In genomic region chr4:109460421-109461179, GRCm38 (mm10) we compare ENCODE assay signal across 11 mouse cellular contexts. TPM values are rescaled to one million over a fixed set of nuclear protein-coding genes. Genes with fewer than 3 reads are reported as not detected.
DNase-seq lines count a peak whose midpoint lies in the region; ATAC-seq and TF ChIP-seq lines count a peak whose summit lies in the region.
"Had no signal": no experiment of that assay in that cellular context is flagged by ENCODE, and none has a peak within 500 bp of the region (broad histone marks: within the 10 kb centered on the region; RNA-seq: fewer than 3 reads in every experiment).

No protein-coding gene starts in this region.

- 0 out of 2 replicates have a peak, but pooled peaks have one; percentile 1 for TF ChIP-seq CTCF in gastrocnemius, adult 2 months (IDR thresholded peaks at IDR 0.05)

- H3K36me3 ChIP-seq in heart, embryonic 13.5 days = peaks cover 8% of the 10 kb centered on the region
- H3K36me3 ChIP-seq in hindbrain, embryonic 11.5 days (ENCODE audit: control insufficient read depth, insufficient read depth, low read length) = no peaks in the 10 kb centered on the region

- H3K4me2 ChIP-seq in heart, embryonic 13.5 days = peak overlapping the region; percentile 55
- no peak overlapping the region for H3K4me2 ChIP-seq in hindbrain, embryonic 11.5 days (replicated peaks; ENCODE audit: low read depth, low read length)
- H3K4me2 ChIP-seq: hindbrain, embryonic 12.5 days had no signal

- peak overlapping the region; percentile 74 for H3K9ac ChIP-seq in heart, embryonic 13.5 days
- H3K9ac ChIP-seq in hindbrain, embryonic 11.5 days (ENCODE audit: low read depth, low read length) = no peak overlapping the region
- H3K9ac ChIP-seq: hindbrain, embryonic 12.5 days had no signal

- 28% methylated on average over 3 of the region's 3 CpGs for WGBS in heart, embryonic 13.5 days
- WGBS in hindbrain, embryonic 11.5 days = 84% methylated on average over 3 of the region's 3 CpGs

- intact Hi-C loops in gastrocnemius, adult 2 months (cut with DNase I) = no loop called here

- H3K9me3 ChIP-seq in heart, embryonic 13.5 days = no peaks in the 10 kb centered on the region
- H3K9me3 ChIP-seq in hindbrain, embryonic 11.5 days (ENCODE audit: control insufficient read depth, low read length) = no peaks in the 10 kb centered on the region
- H3K9me3 ChIP-seq: hindbrain, embryonic 12.5 days had no signal

- H3K27ac ChIP-seq in gastrocnemius, adult 2 months = peak overlapping the region; percentile 78
- peak overlapping the region; percentile 95 for H3K27ac ChIP-seq in heart, embryonic 13.5 days (replicated peaks)
- no peak overlapping the region for H3K27ac ChIP-seq in hindbrain, embryonic 11.5 days (ENCODE audit: low read depth, low read length)
- H3K27ac ChIP-seq: hindbrain, embryonic 12.5 days had no signal

- ATAC-seq in heart, embryonic 13.5 days (ENCODE audit: extremely low read depth, insufficient number of reproducible peaks, low FRiP score, low TSS enrichment) = peak; percentile 66
- ATAC-seq in hindbrain, embryonic 11.5 days (ENCODE audit: low FRiP score) = no peak

- peak overlapping the region; percentile 32 for H3K4me3 ChIP-seq in gastrocnemius, adult 2 months
- H3K4me3 ChIP-seq in heart, embryonic 13.5 days = 0 out of 2 replicates have a peak overlapping the region, but pooled peaks have one; percentile 1
- H3K4me3 ChIP-seq in hindbrain, embryonic 11.5 days (ENCODE audit: low read depth, low read length) = no peak overlapping the region
- H3K4me3 ChIP-seq: hindbrain, embryonic 12.5 days had no signal

- DNase-seq in gastrocnemius, adult 2 months = peak; percentile 42
- DNase-seq in gastrocnemius, adult 8-10 months (ENCODE audit: low spot score in 2 of 2) = no peak
- peak; percentile 78 for DNase-seq in kidney, postnatal 10 days
- peak; percentile 47 for DNase-seq in skeletal muscle tissue, adult 2 months (ENCODE audit: low read depth, low spot score)
- DNase-seq in right cerebral cortex, postnatal 14 days = no peak
- DNase-seq in c-Kit-positive CD71-positive TER-119-positive erythroid progenitor cells, embryonic 14.5 days (ENCODE audit: low spot score) = no peak
- no peak for DNase-seq in hindbrain, embryonic 11.5 days (ENCODE audit: low spot score)
- DNase-seq: cerebellum, postnatal 25 days; thymus, adult 18-20 months had no signal

- H3K27me3 ChIP-seq in heart, embryonic 13.5 days (replicated peaks) = no peaks in the 10 kb centered on the region
- no peaks in the 10 kb centered on the region for H3K27me3 ChIP-seq in hindbrain, embryonic 11.5 days (ENCODE audit: control insufficient read depth, insufficient read depth, low read length)
- H3K27me3 ChIP-seq: hindbrain, embryonic 12.5 days had no signal

- peaks cover 42% of the 10 kb centered on the region for H3K4me1 ChIP-seq in heart, embryonic 13.5 days
- no peaks in the 10 kb centered on the region for H3K4me1 ChIP-seq in hindbrain, embryonic 11.5 days (replicated peaks; ENCODE audit: control insufficient read depth, insufficient read depth, low read length)

RNA-seq across cellular contexts. Expression of gene Rnf11, which starts 23.9 kb away (rescaled TPM):
- 100 to 1,000 TPM; 134 to 137 TPM for total RNA-seq in gastrocnemius, adult 2 months (2021)
- 100 to 1,000 TPM; 110 to 167 (median 131) TPM for total RNA-seq in gastrocnemius, adult 8-10 months (2022)
- 42.6 and 45.0 TPM in 2 replicates for polyA plus RNA-seq in heart, embryonic 13.5 days (2015; fragmentation: Nextera tagmentation; extraction: Ambion mirVana)
- polyA plus RNA-seq in hindbrain, embryonic 11.5 days (2014; fragmentation: Nextera tagmentation; extraction: Ambion mirVana) = 56.6 and 63.9 TPM in 2 replicates

RNA-seq across cellular contexts. Expression of gene Ttc39a, which starts 54.2 kb away (rescaled TPM):
- total RNA-seq in gastrocnemius, adult 2 months (2021) = under 1 TPM in 1 of 2 experiments, not detected in 1; 0.15 TPM
- under 1 TPM in 2 of 4 experiments, not detected in 2; 0.11 to 0.16 TPM for total RNA-seq in gastrocnemius, adult 8-10 months (2022)
- 8.8 and 9.7 TPM in 2 replicates for polyA plus RNA-seq in heart, embryonic 13.5 days (2015; fragmentation: Nextera tagmentation; extraction: Ambion mirVana)
- polyA plus RNA-seq in hindbrain, embryonic 11.5 days (2014; fragmentation: Nextera tagmentation; extraction: Ambion mirVana) = 2.3 and 2.5 TPM in 2 replicates

Comparison
In these comparisons a context has a peak if more than half of its experiments do, and no peak if none do; other contexts are left out.
1. DNase-seq: peak in gastrocnemius, adult 2 months (single experiment), kidney, postnatal 10 days (single experiment) and skeletal muscle tissue, adult 2 months (single experiment); none in gastrocnemius, adult 8-10 months (0 of 2), right cerebral cortex, postnatal 14 days (single experiment), c-Kit-positive CD71-positive TER-119-positive erythroid progenitor cells, embryonic 14.5 days (single experiment) and hindbrain, embryonic 11.5 days (single experiment).